Mouse (Mus musculus): ENCODE measurements around the gene Cntnap5b. TPM values are rescaled to one million over a fixed set of nuclear protein-coding genes. Genes with fewer than 3 reads are reported as not detected.
A peak's percentile ranks its signal among the peaks of the same experiment; 100 is the strongest.

The Cntnap5b gene
- polyA plus RNA-seq, 1 experiment from 2014 or later = not detected

DNA sequence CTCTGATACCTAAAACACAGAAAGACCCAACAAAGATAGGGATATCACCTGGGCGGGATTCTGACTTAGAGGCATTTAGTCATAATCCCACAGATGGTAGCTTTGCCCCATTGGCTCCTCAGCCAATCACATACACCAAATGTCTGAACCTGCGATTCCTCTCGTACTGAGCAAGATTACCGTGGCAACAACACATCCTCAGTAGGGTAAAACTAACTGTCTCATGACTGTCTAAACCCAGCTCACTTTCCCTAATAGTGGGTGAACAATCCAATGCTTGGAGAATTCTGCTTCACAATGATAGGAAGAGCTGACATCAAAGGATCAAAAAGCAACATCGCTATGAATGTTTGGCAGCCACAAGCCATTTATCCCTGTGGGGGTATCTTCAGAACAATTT is 407.5 kb downstream of the Cntnap5b start:
- no peaks in the 10 kb centered on the region for H3K9me3 ChIP-seq
- WGBS = 74% methylated on average over 5 of the region's 5 CpGs
- no peak overlapping the region for H3K4me3 ChIP-seq
- H3K27ac ChIP-seq (replicated peaks) = no peak overlapping the region
- no peak overlapping the region for H3K9ac ChIP-seq
- peak; percentile 93 for ATAC-seq (ENCODE audit: extremely low read depth, insufficient number of reproducible peaks, low FRiP score, low TSS enrichment)
- H3K36me3 ChIP-seq = no peaks in the 10 kb centered on the region
- no peak overlapping the region for H3K4me2 ChIP-seq
- no peaks in the 10 kb centered on the region for H3K4me1 ChIP-seq
- no peaks in the 10 kb centered on the region for H3K27me3 ChIP-seq (replicated peaks)

DNA sequence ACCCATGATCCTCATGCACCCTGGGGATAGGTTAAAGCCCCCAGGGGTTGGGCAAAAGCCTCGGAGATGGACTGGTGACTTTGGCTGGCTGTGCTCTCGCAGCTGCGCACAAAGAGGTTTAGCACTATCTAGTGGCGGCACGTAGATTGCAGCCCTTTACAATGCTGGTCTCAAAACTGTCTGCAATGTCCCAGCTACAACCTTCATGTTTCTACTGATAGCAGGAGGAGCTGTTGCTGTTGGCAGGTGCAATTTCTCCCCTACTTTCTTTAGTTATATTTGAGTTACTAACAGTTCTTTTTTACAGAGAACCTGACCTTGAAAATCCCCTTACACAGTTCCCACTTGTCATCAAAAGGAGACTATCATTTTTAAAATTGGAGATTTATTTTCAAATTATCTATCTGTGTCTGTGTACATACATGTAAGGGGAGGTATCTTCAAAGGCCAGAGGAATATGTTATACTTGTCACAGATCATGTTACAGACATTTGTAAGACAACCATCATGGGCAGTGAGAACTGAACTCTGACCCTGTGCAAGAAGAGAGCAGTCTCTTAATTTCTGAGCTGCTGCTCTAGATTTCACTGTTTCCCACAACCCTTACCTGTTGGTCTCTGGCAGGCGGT is 459.5 kb downstream of the Cntnap5b start:
- Histone ChIP-seq H3K9me3 (no peaks in the 10 kb centered on the region), H3K36me3 (no peaks in the 10 kb centered on the region), H3K27me3 (replicated peaks) (no peaks in the 10 kb centered on the region), H3K9ac (no peak overlapping the region), H3K27ac (replicated peaks) (no peak overlapping the region), H3K4me1 (no peaks in the 10 kb centered on the region), H3K4me2 (no peak overlapping the region), H3K4me3 (no peak overlapping the region)
- 5% methylated on average over 5 of the region's 6 CpGs for whole genome bisulfite sequencing
- ATAC-seq (ENCODE audit: extremely low read depth, insufficient number of reproducible peaks, low FRiP score, low TSS enrichment) = no peak

DNA sequence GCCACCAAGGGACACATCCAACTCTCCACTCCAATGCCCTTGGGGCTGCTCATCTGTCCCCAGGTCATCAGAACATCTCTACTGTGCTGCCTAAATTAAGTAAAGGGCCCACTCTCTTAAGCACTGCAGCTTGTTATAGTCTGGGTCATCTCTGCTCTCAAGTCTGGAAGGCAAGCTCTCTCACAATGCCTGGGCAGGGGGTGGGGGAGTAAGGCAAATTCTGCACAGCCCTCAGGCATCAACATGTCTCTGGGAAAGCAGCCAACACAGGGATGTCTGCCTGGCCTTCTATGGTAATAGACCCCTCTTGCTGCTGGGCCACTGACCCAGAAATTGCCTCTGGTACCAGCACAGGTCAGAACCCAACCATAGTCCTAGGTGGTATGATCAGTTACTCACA is 479.4 kb downstream of the Cntnap5b start:
- no peak for ATAC-seq (ENCODE audit: extremely low read depth, insufficient number of reproducible peaks, low FRiP score, low TSS enrichment)
- Histone ChIP-seq H3K36me3 (no peaks in the 10 kb centered on the region), H3K9ac (no peak overlapping the region), H3K4me2 (no peak overlapping the region), H3K4me1 (no peaks in the 10 kb centered on the region), H3K27me3 (replicated peaks) (no peaks in the 10 kb centered on the region), H3K4me3 (no peak overlapping the region), H3K9me3 (no peaks in the 10 kb centered on the region), H3K27ac (replicated peaks) (no peak overlapping the region)

DNA sequence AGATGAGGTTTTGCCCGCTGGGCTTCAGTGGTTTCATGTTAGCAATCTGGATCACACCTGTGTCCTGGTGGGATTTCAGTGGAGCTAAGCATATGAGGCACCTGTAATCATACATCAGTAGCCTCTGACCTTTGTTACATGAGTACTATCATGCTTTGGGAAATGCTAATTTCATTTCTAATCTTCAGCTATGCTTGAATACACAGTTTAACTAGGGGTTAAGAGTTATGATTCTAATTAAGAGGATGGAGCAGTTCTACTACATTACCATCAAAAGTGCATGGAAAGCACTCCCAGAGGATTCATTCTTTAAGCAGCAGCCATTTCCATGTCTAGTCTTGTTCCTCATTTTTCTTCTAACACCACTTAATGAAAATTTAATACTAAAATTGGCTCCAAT is 538.1 kb downstream of the Cntnap5b start:
- Histone ChIP-seq H3K4me3 (no peak overlapping the region), H3K9me3 (no peaks in the 10 kb centered on the region), H3K27me3 (replicated peaks) (no peaks in the 10 kb centered on the region), H3K9ac (no peak overlapping the region), H3K4me1 (no peaks in the 10 kb centered on the region), H3K27ac (replicated peaks) (no peak overlapping the region), H3K4me2 (no peak overlapping the region), H3K36me3 (no peaks in the 10 kb centered on the region)
- WGBS = 76% methylated on average over 1 of the region's 1 CpGs
- ATAC-seq (ENCODE audit: extremely low read depth, insufficient number of reproducible peaks, low FRiP score, low TSS enrichment) = no peak

DNA sequence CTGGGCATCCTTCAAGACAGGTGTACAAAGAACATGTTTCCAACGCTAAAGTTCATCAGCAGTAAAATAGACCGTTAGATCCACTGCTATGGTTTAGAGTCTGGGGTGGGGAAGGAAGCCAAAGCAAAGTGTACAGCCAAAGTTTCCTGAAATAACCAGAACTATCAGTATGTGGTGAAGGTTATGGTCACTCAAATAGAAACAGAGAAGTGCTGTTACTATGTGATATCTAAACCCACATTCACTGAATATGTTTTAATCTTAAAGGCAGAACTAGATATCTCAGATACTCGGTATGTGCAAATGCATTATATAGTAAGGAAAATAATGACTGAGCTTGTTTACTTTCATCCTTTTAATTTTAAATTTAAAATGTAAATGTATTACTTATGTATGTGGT is 558.5 kb downstream of the Cntnap5b start:
- no peak overlapping the region for H3K9ac ChIP-seq
- H3K27me3 ChIP-seq (replicated peaks) = no peaks in the 10 kb centered on the region
- H3K9me3 ChIP-seq = no peaks in the 10 kb centered on the region
- no peak overlapping the region for H3K27ac ChIP-seq (replicated peaks)
- WGBS = 69% methylated on average over 3 of the region's 3 CpGs
- no peak overlapping the region for H3K4me2 ChIP-seq
- H3K4me3 ChIP-seq = no peak overlapping the region
- H3K4me1 ChIP-seq = no peaks in the 10 kb centered on the region
- ATAC-seq (ENCODE audit: extremely low read depth, insufficient number of reproducible peaks, low FRiP score, low TSS enrichment) = no peak
- H3K36me3 ChIP-seq = no peaks in the 10 kb centered on the region

DNA sequence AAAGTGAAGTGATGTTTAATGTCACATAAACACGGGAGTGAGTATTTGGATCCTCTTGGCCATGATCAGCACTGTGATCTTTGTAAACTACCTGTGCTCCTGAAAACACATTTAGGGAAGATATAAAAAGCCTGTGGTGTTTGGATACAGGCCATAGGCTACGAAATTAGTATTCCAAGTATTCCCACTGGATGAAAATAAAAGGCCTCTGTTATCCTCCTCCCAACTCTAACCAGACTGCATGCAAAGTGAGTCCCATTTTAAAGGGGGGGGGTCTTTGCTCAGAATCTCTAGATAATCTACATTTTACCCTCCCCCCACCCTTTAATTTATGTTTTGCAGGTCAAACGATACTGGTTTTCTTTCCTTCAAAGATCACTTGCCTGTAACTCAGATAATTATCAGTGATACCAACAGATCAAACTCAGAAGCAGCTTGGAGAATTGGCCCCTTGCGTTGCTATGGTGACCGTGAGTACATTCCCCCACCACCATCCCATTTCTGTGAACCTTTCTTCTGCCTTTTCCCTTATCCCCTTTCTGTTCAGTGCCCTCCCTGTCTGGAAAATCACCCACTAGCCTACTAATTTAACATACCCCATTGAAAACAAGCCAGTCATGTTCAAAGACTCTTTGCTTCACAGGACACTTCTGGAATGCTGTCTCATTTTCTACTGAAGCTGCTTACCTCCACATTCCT is 597.0 kb downstream of the Cntnap5b start:
- H3K4me1 ChIP-seq = no peaks in the 10 kb centered on the region
- no peak for ATAC-seq (ENCODE audit: extremely low read depth, insufficient number of reproducible peaks, low FRiP score, low TSS enrichment)
- no peaks in the 10 kb centered on the region for H3K27me3 ChIP-seq (replicated peaks)
- WGBS = 64% methylated on average over 5 of the region's 5 CpGs
- H3K9ac ChIP-seq = no peak overlapping the region
- no peak overlapping the region for H3K4me2 ChIP-seq
- no peaks in the 10 kb centered on the region for H3K36me3 ChIP-seq
- H3K27ac ChIP-seq (replicated peaks) = no peak overlapping the region
- H3K4me3 ChIP-seq = no peak overlapping the region
- no peaks in the 10 kb centered on the region for H3K9me3 ChIP-seq

DNA sequence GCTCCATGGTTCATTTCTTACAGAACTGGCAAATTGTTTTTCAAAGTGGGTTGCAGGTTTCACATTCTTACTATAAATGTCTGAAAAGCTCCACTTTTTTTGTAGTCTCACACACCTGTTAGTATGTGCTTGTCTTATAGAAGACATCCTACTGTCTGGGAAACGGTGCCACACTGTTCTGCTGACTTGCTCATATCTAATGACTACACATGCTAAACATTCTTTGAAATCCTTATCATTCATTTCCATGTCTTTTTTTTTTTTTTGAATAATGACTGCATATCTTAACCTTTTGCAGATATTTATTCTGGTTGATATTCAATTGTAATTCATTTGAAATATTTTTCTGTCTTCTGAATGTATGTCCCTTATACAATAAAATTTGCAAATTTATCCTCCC is 613.7 kb downstream of the Cntnap5b start:
- WGBS = 61% methylated on average over 1 of the region's 1 CpGs
- Histone ChIP-seq H3K9me3 (peaks cover 2% of the 10 kb centered on the region; the same call in 1 of the 2 replicates), H3K27ac (replicated peaks) (no peak overlapping the region), H3K4me1 (no peaks in the 10 kb centered on the region), H3K27me3 (replicated peaks) (no peaks in the 10 kb centered on the region), H3K36me3 (no peaks in the 10 kb centered on the region), H3K4me3 (no peak overlapping the region), H3K9ac (no peak overlapping the region), H3K4me2 (no peak overlapping the region)
- ATAC-seq (ENCODE audit: extremely low read depth, insufficient number of reproducible peaks, low FRiP score, low TSS enrichment) = no peak

DNA sequence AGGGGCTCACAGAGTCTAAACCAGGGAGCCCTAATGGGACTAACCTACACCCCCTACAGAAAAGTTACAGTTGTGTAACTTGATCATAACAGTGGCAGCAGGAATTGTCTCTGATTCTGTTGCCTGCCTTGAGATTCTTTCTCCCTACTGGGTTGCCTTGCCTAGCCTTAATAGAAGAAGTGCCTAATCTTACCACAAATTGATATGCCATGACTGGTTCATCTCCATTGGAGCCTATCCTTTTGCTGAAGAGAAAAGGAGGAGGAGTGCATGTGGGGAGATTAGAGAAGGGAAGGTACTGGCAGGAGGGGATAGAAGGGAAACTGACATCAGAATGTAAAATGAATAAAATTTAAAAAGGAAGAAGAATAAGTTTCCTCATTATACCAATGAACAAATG is 621.5 kb downstream of the Cntnap5b start:
- H3K27me3 ChIP-seq (replicated peaks) = no peaks in the 10 kb centered on the region
- no peaks in the 10 kb centered on the region for H3K36me3 ChIP-seq
- H3K9me3 ChIP-seq = no peaks in the 10 kb centered on the region
- no peak overlapping the region for H3K9ac ChIP-seq
- ATAC-seq (ENCODE audit: extremely low read depth, insufficient number of reproducible peaks, low FRiP score, low TSS enrichment) = no peak
- H3K27ac ChIP-seq (replicated peaks) = no peak overlapping the region
- no peaks in the 10 kb centered on the region for H3K4me1 ChIP-seq
- H3K4me2 ChIP-seq = no peak overlapping the region
- no peak overlapping the region for H3K4me3 ChIP-seq

DNA sequence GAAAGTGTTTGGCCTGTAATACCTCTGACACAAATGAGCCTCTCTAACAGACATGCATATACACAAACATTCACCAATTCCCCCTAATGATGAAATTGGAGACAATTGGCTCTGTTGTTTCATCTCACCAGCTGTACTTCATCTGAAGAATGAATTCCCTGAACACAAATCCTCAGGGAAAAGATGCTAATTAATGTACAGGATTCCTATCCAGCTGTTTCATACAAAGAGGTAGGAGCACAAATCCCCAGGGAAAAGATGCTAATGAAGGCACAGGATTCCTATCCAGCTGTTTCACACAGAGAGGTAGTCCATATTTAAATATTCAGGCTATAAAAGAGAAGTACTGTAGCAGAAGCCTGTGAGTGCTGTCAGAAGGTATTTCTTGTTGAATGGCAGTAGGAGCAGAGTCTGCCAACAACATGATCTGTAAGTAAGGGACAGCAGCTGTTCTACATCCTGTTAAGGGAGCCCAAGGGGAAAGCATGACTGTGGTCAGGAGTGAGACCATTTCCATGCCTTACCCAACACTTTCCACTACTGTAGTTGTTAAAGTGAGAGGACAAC is 644.2 kb downstream of the Cntnap5b start:
- Histone ChIP-seq H3K27ac (replicated peaks) (no peak overlapping the region), H3K27me3 (replicated peaks) (no peaks in the 10 kb centered on the region), H3K4me2 (no peak overlapping the region), H3K4me3 (no peak overlapping the region), H3K36me3 (no peaks in the 10 kb centered on the region), H3K9me3 (no peaks in the 10 kb centered on the region), H3K9ac (no peak overlapping the region), H3K4me1 (no peaks in the 10 kb centered on the region)
- no peak for ATAC-seq (ENCODE audit: extremely low read depth, insufficient number of reproducible peaks, low FRiP score, low TSS enrichment)

DNA sequence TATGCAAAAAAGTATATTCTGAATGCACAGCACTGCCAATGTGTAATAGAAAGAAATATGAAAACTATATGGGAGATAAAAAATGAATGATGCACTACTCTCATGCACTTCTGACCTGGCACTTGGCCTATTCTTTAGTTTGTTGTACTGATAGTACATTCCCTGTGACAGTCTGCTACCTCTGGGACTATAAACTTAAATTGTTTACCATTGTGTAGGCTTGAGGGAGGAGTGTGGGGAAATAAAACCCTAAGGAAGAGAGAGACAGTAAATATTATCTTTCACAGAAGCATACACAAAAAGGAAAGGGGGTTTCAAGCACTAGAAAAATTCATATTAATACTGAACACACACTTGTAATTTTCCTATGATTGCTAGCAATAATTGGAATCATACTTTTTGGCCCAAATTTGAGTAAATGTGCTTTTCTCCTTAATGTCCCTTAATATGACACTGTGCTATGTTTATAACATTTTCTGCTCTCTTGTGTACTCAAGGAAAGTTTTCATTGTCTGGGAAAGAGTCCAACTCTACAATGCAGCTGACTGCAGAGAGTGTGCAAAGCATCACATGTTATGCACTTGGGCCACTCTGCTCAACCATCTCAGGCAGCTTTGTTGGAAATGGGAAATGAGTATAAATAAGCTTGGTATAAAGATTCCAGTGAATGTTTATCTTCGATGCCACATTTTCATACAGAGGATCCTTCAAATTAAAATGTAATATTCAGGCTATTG is 657.6 kb downstream of the Cntnap5b start:
- Histone ChIP-seq H3K36me3 (no peaks in the 10 kb centered on the region), H3K9ac (no peak overlapping the region), H3K4me1 (no peaks in the 10 kb centered on the region), H3K4me2 (no peak overlapping the region), H3K9me3 (no peaks in the 10 kb centered on the region), H3K27ac (replicated peaks) (no peak overlapping the region), H3K4me3 (no peak overlapping the region), H3K27me3 (replicated peaks) (no peaks in the 10 kb centered on the region)
- WGBS = 66% methylated on average over 1 of the region's 1 CpGs
- no peak for ATAC-seq (ENCODE audit: extremely low read depth, insufficient number of reproducible peaks, low FRiP score, low TSS enrichment)

DNA sequence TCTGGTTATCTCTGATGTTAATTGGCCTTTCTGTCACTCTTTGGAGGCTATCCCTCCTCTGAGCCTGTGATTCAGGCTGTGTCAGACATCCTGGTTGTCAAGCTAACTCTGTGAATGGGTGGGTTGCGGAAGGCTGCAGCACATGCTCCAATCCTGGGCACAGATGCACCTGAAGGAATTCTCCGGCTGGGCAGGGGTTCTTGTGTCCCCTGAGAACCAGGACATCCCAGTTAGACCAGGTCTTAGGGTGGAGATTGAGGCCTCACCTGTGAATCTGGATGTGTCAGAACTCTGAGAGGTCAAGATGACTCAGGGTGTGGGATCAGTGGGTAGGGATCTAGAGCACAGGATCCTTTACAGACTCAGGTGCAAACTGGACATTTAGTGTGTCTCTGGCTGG is 691.3 kb downstream of the Cntnap5b start:
- Histone ChIP-seq H3K4me3 (no peak overlapping the region), H3K9ac (no peak overlapping the region), H3K4me2 (no peak overlapping the region), H3K4me1 (no peaks in the 10 kb centered on the region), H3K27ac (replicated peaks) (no peak overlapping the region), H3K36me3 (no peaks in the 10 kb centered on the region), H3K9me3 (no peaks in the 10 kb centered on the region), H3K27me3 (replicated peaks) (no peaks in the 10 kb centered on the region)
- WGBS = 80% methylated on average over 2 of the region's 2 CpGs
- no peak for ATAC-seq (ENCODE audit: extremely low read depth, insufficient number of reproducible peaks, low FRiP score, low TSS enrichment)

Measured in heart, embryonic 13.5 days (tissue).